Mouse (Mus musculus): ENCODE data around the gene Olig2. TPM values are rescaled to one million over a fixed set of nuclear protein-coding genes. Genes with fewer than 3 reads are reported as not detected.

The Olig2 gene
- not detected for total RNA-seq (2021)

DNA sequence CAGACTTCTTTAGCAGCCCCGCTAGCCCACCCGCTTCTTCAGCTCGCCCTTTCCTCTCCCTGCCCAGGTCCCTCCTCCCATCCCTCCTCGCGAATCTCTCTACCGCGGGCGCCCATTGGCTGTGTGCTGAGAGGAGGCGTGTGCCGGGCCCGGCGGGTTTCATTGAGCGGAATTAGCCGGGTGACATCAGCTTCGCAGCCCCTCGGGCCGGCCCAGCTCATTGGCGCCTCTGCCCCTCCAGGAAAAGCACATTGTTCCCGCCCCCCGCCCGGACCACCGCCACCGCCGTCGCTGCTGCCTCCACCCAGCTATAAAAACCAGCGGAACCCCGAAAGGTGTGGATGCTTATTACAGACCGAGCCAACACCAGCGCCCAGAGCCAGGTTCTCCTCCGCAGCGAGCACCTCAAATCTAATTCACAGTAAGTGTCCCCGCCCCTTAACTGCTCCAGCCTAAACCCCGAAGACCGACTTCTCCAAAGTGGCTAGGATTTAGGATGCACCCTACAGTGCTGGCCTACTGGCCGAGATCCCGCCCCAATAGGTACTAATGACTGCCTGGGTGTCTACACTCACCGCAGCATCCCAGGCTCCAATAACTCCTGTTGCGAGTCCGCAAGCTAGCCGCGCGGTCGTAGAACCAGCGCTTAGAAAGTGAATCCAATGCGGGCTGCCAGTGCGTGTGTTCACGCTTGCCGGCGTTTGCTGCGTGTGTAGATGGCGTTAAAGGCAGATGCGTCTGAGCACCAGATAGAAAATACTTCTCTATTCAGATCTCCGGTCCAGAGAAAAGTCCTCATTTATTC, at the start of gene Olig2:
Gene Olig2 (plus strand): TSS at position 225 of the 805 bp plus-strand sequence.
- intact Hi-C loops (cut with DNase I) = no loop called here
- no peak for DNase-seq (ENCODE audit: low spot score)

DNA sequence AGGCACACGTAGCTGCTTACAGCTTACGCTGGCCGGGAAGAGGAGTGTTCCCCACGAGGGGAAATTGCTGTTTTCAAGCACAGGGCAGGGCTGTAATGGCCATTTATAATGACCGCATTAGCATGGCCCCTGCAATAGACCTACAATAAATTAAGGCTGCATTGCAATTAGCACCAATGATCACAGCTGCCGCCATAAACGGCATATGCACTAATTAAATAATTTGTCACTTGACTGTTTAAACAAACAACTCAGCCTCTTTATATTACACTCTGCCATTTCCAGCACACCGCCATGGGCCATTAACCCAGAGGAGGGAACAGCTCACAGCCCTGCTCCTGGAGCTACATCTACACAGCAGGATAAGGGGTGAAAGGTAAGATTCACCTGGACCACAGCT, 49.4 kb upstream of the Olig2 start:
- intact Hi-C loops (cut with DNase I) = no loop called here
- DNase-seq (ENCODE audit: low spot score) = no peak

GRCm38 (mm10) chr16:91187046-91187445, 38.2 kb upstream of the Olig2 start:
- DNase-seq (ENCODE audit: low spot score) = no peak
- intact Hi-C loops (cut with DNase I) = no loop called here

- no peak for DNase-seq (ENCODE audit: low spot score)
- intact Hi-C loops (cut with DNase I) = no loop called here
Measured at GRCm38 (mm10) chr16:91187662-91188061, 37.6 kb upstream of the Olig2 start.

DNA sequence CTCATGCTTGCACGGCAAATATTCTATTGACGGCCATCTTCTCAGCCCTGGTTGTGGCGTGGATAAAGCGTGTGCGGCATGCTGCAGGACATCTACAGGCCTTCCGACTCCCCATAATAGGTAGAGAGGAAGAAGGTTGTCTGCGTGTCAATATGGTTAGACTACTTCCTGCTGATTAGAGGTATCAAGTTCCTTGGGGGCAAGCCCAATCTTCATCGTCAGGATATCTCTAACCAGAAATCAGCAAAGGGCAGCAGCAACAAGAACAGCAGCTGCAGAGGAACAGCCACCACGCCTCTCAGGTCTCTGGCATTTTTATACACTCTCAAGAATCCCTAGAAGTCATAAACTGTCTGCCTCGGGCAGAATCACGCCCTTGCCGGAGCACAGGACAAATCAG, 37.0 kb upstream of the Olig2 start:
- no peak for DNase-seq (ENCODE audit: low spot score)
- intact Hi-C loops (cut with DNase I) = no loop called here

DNA sequence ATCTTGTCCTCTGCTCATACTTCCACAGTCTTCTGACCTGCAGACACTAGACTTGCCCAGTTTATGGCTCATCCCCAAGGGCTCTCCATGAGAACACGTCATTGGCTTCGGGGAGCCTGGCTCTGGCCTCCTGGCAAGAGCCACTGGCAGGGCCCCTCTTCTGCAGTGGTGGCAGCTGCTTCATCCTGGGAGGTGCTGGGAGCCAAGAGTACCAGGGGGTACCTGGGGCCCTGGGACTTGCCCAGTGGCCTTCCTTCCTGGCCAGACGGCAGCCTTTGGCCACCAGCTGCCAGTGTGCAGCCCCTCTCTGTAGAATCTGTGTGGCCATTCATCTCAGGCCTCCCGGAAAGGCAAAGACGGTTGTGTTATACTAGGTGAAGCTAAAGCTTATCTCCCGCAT, 34.0 kb upstream of the Olig2 start:
- intact Hi-C loops (cut with DNase I) = no loop called here
- no peak for DNase-seq (ENCODE audit: low spot score)

DNA sequence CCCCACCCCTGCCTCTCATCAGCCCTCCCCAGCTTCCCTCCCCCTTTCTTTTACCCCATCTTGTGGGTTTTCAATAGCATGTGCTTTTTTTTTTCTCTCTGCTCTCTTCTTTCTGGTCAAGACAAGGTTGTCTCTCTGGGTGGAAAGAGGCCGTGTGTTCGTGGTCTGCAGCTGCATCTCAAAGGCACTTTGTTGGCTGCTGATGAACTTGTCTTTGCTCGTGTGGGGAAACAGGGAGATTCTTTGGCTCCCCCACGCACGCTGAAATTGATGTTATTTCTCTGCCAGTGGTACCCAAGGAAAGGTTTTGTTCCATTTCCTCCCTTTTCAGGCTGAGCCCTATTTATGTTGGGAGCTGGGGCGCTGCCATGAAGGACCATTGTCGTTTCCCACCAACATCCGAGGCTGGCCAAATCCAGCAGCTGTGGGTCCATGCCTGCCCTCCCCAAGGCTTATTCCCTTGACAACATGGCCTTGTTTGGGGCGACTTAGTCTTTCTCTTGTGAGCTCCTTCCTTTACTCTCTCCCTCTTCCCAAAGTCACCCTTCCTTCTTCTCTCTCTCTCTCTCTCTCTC, 33.5 kb upstream of the Olig2 start:
- intact Hi-C loops (cut with DNase I) = no loop called here
- DNase-seq (ENCODE audit: low spot score) = no peak

GRCm38 (mm10) chr16:91192672-91193354, 32.4 kb upstream of the Olig2 start:
- intact Hi-C loops (cut with DNase I) = no loop called here
- DNase-seq (ENCODE audit: low spot score) = no peak

- no peak for DNase-seq (ENCODE audit: low spot score)
- intact Hi-C loops (cut with DNase I) = no loop called here
Measured at GRCm38 (mm10) chr16:91199815-91200214, 25.4 kb upstream of the Olig2 start.

GRCm38 (mm10) chr16:91202989-91203388, 22.3 kb upstream of the Olig2 start:
- no peak for DNase-seq (ENCODE audit: low spot score)
- intact Hi-C loops (cut with DNase I) = no loop called here

GRCm38 (mm10) chr16:91206371-91206770, 18.9 kb upstream of the Olig2 start:
- intact Hi-C loops (cut with DNase I) = no loop called here
- DNase-seq (ENCODE audit: low spot score) = no peak

DNA sequence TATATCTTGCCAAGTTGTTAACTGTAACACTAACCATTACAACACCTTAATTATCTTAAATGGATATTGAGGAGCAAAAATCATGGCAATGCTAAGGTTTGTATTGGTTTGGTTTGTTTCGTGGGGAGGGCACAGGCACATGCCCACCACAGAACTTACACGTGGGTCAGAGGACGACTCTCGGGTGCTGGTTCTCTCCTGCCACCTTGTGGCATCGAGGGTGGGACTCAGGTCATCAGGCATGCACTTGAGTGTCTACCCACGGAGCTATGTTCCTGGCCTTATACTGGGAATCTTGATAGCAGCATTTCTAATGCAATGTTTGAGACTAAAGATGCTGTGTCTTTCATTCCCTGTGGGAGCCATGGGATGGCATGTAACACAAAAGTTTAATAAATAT, 8.2 kb upstream of the Olig2 start:
- intact Hi-C loops (cut with DNase I) = no loop called here
- DNase-seq (ENCODE audit: low spot score) = no peak

- intact Hi-C loops (cut with DNase I) = no loop called here
- no peak for DNase-seq (ENCODE audit: low spot score)
Measured at GRCm38 (mm10) chr16:91217948-91218347, 7.3 kb upstream of the Olig2 start.

DNA sequence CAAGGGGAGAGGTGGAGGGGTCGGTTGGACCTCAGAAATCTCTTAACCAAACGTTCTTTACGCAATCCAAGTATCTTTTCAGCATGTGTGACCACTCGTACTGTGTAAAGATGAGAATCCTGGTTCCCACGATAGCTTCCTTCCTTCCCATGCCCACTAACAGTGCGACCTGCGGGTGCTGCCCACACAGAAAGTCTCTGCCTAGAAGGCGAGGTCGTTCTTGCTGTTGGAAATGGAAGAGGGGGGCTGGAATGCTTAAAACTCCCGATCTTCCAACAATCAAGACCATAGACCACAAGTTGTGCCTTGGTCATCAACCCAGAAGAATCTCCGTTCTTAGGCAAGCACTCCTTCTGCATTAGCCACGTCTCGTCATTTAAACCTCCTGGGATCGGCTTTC, 6.0 kb upstream of the Olig2 start:
- intact Hi-C loops (cut with DNase I) = no loop called here
- no peak for DNase-seq (ENCODE audit: low spot score)

- no peak for DNase-seq (ENCODE audit: low spot score)
- intact Hi-C loops (cut with DNase I) = no loop called here
Measured at GRCm38 (mm10) chr16:91222171-91222642, 3.0 kb upstream of the Olig2 start.

DNA sequence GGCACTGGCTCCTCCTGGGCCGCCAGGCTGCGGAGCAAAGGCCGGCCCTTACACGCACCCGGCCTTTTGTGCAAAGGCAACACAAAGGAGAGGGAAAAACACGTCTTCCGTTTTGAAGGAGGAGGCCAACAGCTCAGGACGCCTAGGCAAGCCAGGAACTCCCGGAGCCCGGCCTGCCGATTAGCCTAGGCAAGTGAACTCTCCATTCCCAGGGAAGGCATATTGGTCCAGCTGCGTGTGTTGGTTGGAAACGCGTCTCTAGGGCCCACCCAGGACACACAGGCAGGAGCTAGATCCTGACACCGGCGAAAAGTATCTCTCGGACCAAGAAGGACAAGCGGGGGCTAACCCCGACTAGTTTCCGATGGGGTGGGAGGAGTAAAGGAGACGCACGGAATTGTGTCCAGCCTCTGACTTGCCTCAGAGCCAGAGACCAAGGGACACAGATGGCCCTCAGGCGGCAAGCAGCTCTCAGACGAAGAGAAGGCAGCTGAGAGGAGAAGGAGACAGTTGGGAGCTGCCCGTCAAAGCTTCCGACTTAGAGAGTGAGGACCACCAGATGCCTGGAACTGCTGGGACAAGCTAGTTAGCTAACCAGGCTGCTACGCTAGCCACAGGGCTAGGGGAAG, 2.5 kb upstream of the Olig2 start:
- no peak for DNase-seq (ENCODE audit: low spot score)
- intact Hi-C loops (cut with DNase I) = no loop called here

DNA sequence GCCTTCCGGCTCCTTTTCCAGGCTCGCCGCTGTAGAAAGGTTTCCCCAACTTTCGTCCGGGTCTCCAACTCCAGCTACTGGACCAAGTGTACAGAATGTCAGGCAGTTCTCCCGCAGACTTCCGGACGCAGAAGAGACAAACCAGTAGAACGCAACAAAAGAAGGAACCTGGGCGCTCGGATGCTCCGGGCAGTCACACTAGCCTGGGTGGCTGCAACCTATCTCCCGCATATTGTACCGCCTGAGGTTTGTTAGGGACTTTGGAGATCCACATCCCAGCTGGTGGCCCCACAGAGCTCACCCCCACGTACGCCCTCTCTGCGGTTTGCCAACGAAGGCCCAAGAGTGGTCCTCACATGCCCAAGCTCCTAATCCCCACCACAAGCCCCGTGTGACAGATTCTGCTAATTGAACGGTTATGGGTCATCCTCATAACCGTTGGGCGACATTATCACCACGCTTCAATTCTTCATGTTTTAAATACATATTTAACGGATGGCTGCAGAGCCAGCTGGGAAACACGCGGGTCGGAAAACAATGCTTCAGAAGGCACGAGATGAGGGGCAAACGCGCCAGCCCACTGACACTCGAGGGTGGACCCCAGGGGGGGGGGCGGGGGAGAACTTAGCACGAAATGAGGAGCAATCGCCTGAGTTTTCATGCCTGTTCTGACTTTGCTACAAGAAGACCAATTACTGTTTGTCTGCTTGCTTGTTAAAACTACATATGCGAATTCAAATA, 1.8 kb upstream of the Olig2 start:
- DNase-seq (ENCODE audit: low spot score) = no peak
- intact Hi-C loops (cut with DNase I) = no loop called here

DNA sequence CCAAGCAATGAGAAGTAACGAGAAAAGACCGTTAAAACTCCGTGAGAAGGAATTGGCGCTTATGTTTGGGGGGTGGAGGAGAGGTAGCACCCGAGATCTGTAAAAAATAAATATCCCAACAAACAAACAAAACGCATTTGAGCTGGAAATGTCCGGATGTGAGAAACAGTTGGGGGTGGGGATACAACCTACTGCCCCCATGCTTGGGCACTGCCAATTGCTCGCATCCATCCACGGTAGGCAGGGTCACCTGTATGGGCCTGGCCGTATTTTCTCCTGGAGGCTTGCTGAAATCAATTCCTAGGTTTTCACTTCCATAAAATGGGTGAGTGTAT, 1.2 kb upstream of the Olig2 start:
- DNase-seq (ENCODE audit: low spot score) = no peak
- intact Hi-C loops (cut with DNase I) = no loop called here

DNA sequence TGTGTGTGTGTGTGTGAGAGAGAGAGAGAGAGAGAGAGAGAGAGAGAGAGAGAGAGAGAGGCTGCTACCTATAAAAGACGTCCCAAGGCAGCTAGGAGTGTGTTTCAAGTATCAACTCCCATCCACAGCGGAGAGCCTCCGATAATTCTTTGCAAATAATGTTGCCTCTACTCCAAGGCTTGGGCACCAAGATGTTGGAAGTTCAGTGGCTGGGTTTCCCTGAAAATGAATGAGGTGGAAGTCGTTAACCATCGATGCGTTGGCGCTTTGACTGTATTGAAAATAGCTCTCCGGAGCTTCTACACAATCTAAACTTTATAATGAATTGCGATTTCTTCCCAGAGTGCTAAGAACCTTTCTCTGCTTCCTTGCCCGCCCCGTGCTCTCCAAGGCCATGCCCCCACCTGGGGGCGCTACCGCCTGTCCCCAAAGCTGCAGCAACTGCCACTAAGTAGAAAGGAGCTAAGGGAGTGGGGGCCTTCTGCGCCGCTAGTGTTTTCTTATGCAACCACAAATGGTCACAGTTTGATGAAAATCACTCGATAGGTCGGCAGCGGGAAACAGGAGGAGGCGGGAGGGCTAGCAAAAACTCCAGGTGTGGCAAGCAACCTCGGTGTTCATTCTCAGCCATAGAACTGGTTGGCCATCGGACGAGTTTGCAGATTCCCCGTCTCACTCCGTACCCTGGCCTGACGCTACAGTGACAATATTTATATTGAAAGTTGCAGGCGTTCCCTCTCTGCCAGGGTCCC, 600 bp upstream of the Olig2 start:
- no peak for DNase-seq (ENCODE audit: low spot score)
- intact Hi-C loops (cut with DNase I) = no loop called here
